In genomic region chrX:61653077-61653476, GRCm38 (mm10) we compare ENCODE assay signal across 10 mouse cellular contexts. TPM values are rescaled to one million over a fixed set of nuclear protein-coding genes. Genes with fewer than 3 reads are reported as not detected.
A peak's percentile ranks its signal among the peaks of the same experiment; 100 is the strongest.
DNase-seq lines count a peak whose midpoint lies in the region; ATAC-seq lines count a peak whose summit lies in the region.
"Had no signal": no experiment of that assay in that cellular context is flagged by ENCODE, and none has a peak within 500 bp of the region (broad histone marks: within the 10 kb centered on the region; RNA-seq: fewer than 3 reads in every experiment).

No protein-coding gene starts in this region.

- WGBS in midbrain, embryonic 10.5 days, result 60% methylated on average over 3 of the region's 3 CpGs
- WGBS in midbrain, embryonic 11.5 days, result 48% methylated on average over 3 of the region's 3 CpGs

- no peak overlapping the region for H3K4me3 ChIP-seq in midbrain, embryonic 10.5 days
- H3K4me3 ChIP-seq in midbrain, embryonic 11.5 days (ENCODE audit: low read depth, low read length), result no peak overlapping the region
- H3K4me3 ChIP-seq: stomach, embryonic 15.5 days had no signal

- ATAC-seq in midbrain, embryonic 11.5 days (ENCODE audit: low FRiP score), result no peak

- no peaks in the 10 kb centered on the region for H3K27me3 ChIP-seq in midbrain, embryonic 10.5 days (ENCODE audit: low read depth, poor library complexity, severe bottlenecking)
- H3K27me3 ChIP-seq in midbrain, embryonic 11.5 days (ENCODE audit: control insufficient read depth, insufficient read depth, low read length), result no peaks in the 10 kb centered on the region
- H3K27me3 ChIP-seq: stomach, embryonic 15.5 days had no signal

- H3K9ac ChIP-seq in midbrain, embryonic 11.5 days (ENCODE audit: low read length), result no peak overlapping the region
- H3K9ac ChIP-seq: stomach, embryonic 15.5 days had no signal

- H3K27ac ChIP-seq in midbrain, embryonic 10.5 days (replicated peaks), result no peak overlapping the region
- H3K27ac ChIP-seq in midbrain, embryonic 11.5 days (ENCODE audit: low read depth, low read length), result no peak overlapping the region
- H3K27ac ChIP-seq: macrophage; stomach, embryonic 15.5 days had no signal

- intact Hi-C loops in heart, postnatal 25 days (cut with DNase I), result loop anchor here (10.0 kb wide), 1 partner anchor 162 kb away; no protein-coding TSS in a partner anchor
- intact Hi-C loops in left cerebral cortex, postnatal 14 days (cut with DNase I), result no loop called here

- H3K36me3 ChIP-seq in midbrain, embryonic 10.5 days, result no peaks in the 10 kb centered on the region
- H3K36me3 ChIP-seq in midbrain, embryonic 11.5 days (ENCODE audit: control insufficient read depth, insufficient read depth, low read length), result no peaks in the 10 kb centered on the region
- H3K36me3 ChIP-seq: stomach, embryonic 15.5 days had no signal

- no peaks in the 10 kb centered on the region for H3K9me3 ChIP-seq in midbrain, embryonic 10.5 days (replicated peaks)
- H3K9me3 ChIP-seq in midbrain, embryonic 11.5 days (ENCODE audit: control insufficient read depth, low read length), result no peaks in the 10 kb centered on the region
- H3K9me3 ChIP-seq: stomach, embryonic 15.5 days had no signal

- no peaks in the 10 kb centered on the region for H3K4me1 ChIP-seq in midbrain, embryonic 10.5 days
- H3K4me1 ChIP-seq in midbrain, embryonic 11.5 days (ENCODE audit: control insufficient read depth, insufficient read depth, low read length), result no peaks in the 10 kb centered on the region
- H3K4me1 ChIP-seq: stomach, embryonic 15.5 days had no signal

- no peak overlapping the region for H3K4me2 ChIP-seq in midbrain, embryonic 11.5 days
- H3K4me2 ChIP-seq: stomach, embryonic 15.5 days had no signal

- DNase-seq in heart, adult 18-20 months, result peak; percentile 1 to 9
- no peak for DNase-seq in heart, postnatal 25 days (ENCODE audit: low spot score)
- DNase-seq in midbrain, embryonic 10.5 days (ENCODE audit: low spot score), result peak; percentile 11
- no peak for DNase-seq in midbrain, embryonic 11.5 days (ENCODE audit: low spot score, missing footprints)
- peak; percentile 50 to 53 for DNase-seq in cerebellum, postnatal 14 days
- DNase-seq in left cerebral cortex, postnatal 14 days (ENCODE audit: low spot score in 2 of 2), result peak; percentile 24 to 26
- no peak for DNase-seq in thymus, postnatal 36 days
- no peak for DNase-seq in thymus, postnatal 25 days

RNA-seq across cellular contexts. Expression of gene Ldoc1, which starts 56.2 kb away (rescaled TPM):
- under 1 TPM in 1 of 2 experiments, not detected in 1; 0.25 TPM for total RNA-seq in heart, adult 18-20 months (2021)
- under 1 TPM in 1 of 2 experiments, not detected in 1; 0.18 TPM for total RNA-seq in heart, postnatal 25 days (2021)
- 1.5 and 1.7 TPM in 2 replicates for polyA plus RNA-seq in midbrain, embryonic 10.5 days (2016; fragmentation: Nextera tagmentation; extraction: Ambion mirVana)
- polyA plus RNA-seq in midbrain, embryonic 11.5 days (2014; fragmentation: Nextera tagmentation; extraction: Ambion mirVana), result 0.81 and 0.97 TPM in 2 replicates
- total RNA-seq in left cerebral cortex, postnatal 14 days (2021), result 1 to 10 TPM; 1.7 to 2.0 TPM
- polyA plus RNA-seq: macrophage had no signal

Comparison
In these comparisons a context has a peak if more than half of its experiments do, and no peak if none do; other contexts are left out.
1. DNase-seq: peak in heart, adult 18-20 months (2 of 2), midbrain, embryonic 10.5 days (single experiment), cerebellum, postnatal 14 days (2 of 2) and left cerebral cortex, postnatal 14 days (2 of 2); none in heart, postnatal 25 days (single experiment), midbrain, embryonic 11.5 days (single experiment), thymus, postnatal 36 days (0 of 2) and thymus, postnatal 25 days (single experiment).